Mouse (Mus musculus): ENCODE data around the gene Cldn10. TPM values are rescaled to one million over a fixed set of nuclear protein-coding genes. Genes with fewer than 3 reads are reported as not detected.
A peak's percentile ranks its signal among the peaks of the same experiment; 100 is the strongest.

Cldn10 gene
- total and polyA plus RNA-seq, 2 experiments from 2014 or later, result 2.4 to 11.3 TPM

- Histone ChIP-seq H3K4me2 (ENCODE audit: low read depth) (no peak overlapping the region), H3K9ac (no peak overlapping the region), H3K27me3 (ENCODE audit: insufficient read depth, low read length) (peaks cover 3% of the 10 kb centered on the region; the same call in 1 of the 2 replicates), H3K4me3 (ENCODE audit: low read depth, low read length) (no peak overlapping the region), H3K4me1 (ENCODE audit: insufficient read depth) (no peaks in the 10 kb centered on the region), H3K36me3 (ENCODE audit: insufficient read depth) (no peaks in the 10 kb centered on the region), H3K9me3 (ENCODE audit: low read length) (no peaks in the 10 kb centered on the region), H3K27ac (ENCODE audit: low read depth, low read length) (no peak overlapping the region)
- DNase-seq (no peak), ATAC-seq (no peak)
- WGBS, result 87% methylated on average over 7 of the region's 7 CpGs
- no peak for TF ChIP-seq CTCF (IDR thresholded peaks at IDR 0.05; ENCODE audit: low read depth)
Measured at GRCm38 (mm10) chr14:118848171-118848570, 60.5 kb downstream of the Cldn10 start.

DNA sequence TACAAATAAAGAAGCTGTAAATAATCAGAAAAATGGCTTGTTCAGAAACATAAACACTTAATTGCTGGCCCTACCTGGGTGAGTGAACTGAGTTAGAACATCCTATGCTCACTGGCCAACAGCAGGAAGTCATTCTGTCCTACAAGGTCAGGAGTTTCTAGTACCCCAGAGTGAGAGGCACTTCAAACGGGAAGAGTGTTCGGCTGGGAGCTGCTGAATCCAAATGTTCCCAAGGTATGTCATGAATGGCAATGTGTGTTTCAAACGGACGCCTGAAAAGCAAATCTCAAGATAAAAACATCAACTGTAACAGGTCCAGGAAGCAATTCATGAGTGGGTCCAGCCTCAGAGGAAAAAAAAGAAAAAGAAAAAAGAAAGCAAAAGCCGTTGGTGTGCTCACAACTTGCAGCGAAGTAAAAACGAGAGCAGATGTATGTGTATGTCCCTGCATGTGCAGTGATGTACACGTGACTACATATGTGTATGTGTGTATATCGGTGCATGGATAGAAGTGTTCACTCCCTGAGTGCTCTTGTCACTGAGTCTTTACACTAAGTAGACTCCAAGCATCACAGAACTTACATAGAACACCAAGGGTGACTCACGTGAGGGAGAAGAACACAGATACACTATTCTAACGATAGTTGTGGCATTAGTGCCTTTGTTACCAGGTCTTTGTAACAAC lies 62.4 kb downstream of the Cldn10 start:
- Histone ChIP-seq H3K9ac (no peak overlapping the region), H3K4me1 (ENCODE audit: insufficient read depth) (0 out of 2 replicates have a peak, but pooled peaks cover 3% of the 10 kb centered on the region), H3K4me3 (ENCODE audit: low read depth, low read length) (no peak overlapping the region), H3K36me3 (ENCODE audit: insufficient read depth) (no peaks in the 10 kb centered on the region), H3K27ac (ENCODE audit: low read depth, low read length) (no peak overlapping the region), H3K27me3 (ENCODE audit: insufficient read depth, low read length) (peaks cover 3% of the 10 kb centered on the region; the same call in 1 of the 2 replicates), H3K9me3 (ENCODE audit: low read length) (no peaks in the 10 kb centered on the region), H3K4me2 (ENCODE audit: low read depth) (no peak overlapping the region)
- no peak for ATAC-seq
- 70% methylated on average over 11 of the region's 11 CpGs for WGBS
- no peak for TF ChIP-seq CTCF (IDR thresholded peaks at IDR 0.05; ENCODE audit: low read depth)
- DNase-seq, result no peak

DNA sequence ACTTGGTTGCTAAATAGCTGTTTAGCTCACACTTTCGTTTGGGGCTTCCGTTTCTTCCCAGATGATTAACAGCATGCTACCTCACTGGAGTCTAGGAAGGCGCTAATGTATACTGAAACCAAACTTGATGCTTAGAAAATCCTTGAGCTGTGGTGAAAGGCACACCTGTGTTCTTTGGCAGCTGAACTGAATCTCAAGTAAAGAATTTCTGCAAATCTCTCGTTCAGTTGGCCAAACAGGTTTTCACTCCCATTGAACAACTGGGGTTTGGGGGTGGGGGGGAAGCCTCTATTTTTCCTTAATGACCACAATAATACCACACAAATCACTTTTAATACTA lies 63.0 kb downstream of the Cldn10 start:
- no peak for DNase-seq
- H3K27me3 ChIP-seq (ENCODE audit: insufficient read depth, low read length), result peaks cover 3% of the 10 kb centered on the region; the same call in 1 of the 2 replicates
- no peaks in the 10 kb centered on the region for H3K9me3 ChIP-seq (ENCODE audit: low read length)
- H3K4me1 ChIP-seq (ENCODE audit: insufficient read depth), result 0 out of 2 replicates have a peak, but pooled peaks cover 6% of the 10 kb centered on the region
- no peak overlapping the region for H3K4me3 ChIP-seq (ENCODE audit: low read depth, low read length)
- no peak overlapping the region for H3K27ac ChIP-seq (ENCODE audit: low read depth, low read length)
- H3K4me2 ChIP-seq (ENCODE audit: low read depth), result no peak overlapping the region
- WGBS, result 36% methylated on average over 4 of the region's 4 CpGs
- ATAC-seq, result no peak
- H3K36me3 ChIP-seq (ENCODE audit: insufficient read depth), result no peaks in the 10 kb centered on the region
- H3K9ac ChIP-seq, result no peak overlapping the region
- TF ChIP-seq CTCF (IDR thresholded peaks at IDR 0.05; ENCODE audit: low read depth), result no peak

DNA sequence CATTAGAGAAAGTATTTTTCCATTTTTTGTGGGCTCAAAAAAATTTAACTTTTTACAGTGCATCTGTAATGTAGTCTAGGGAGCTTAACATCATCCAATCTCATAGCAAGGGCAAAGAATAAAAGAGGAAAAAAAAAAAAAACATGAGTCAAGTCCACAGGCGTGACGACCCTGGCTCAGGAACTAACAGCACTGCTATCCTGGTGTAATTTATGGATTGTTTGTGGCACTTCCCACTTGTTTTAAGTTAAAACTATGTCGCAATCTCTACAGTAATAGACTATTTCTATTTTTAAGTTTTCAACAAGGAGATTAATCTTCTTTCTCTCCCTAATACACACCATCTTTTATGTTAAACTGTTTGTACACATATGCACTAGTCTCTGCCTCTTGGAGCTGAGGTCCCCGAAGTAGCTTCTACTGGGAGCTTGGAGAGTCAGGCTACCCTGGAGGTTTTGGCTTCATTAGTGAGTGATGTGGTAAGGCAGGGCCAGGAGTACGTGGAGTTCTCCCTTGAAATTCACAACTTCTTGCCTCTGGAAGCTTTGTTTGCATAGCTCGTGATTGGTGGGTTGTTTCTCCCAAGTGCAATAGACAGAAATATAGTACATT lies 63.9 kb downstream of the Cldn10 start:
- no peaks in the 10 kb centered on the region for H3K36me3 ChIP-seq (ENCODE audit: insufficient read depth)
- WGBS, result 79% methylated on average over 6 of the region's 6 CpGs
- no peak overlapping the region for H3K27ac ChIP-seq (ENCODE audit: low read depth, low read length)
- DNase-seq, result no peak
- no peak for ATAC-seq
- no peak overlapping the region for H3K4me2 ChIP-seq (ENCODE audit: low read depth)
- peaks cover 5% of the 10 kb centered on the region; the same call in 1 of the 2 replicates for H3K27me3 ChIP-seq (ENCODE audit: insufficient read depth, low read length)
- no peak overlapping the region for H3K9ac ChIP-seq
- TF ChIP-seq CTCF (IDR thresholded peaks at IDR 0.05; ENCODE audit: low read depth), result no peak
- 0 out of 2 replicates have a peak, but pooled peaks cover 6% of the 10 kb centered on the region for H3K4me1 ChIP-seq (ENCODE audit: insufficient read depth)
- H3K4me3 ChIP-seq (ENCODE audit: low read depth, low read length), result no peak overlapping the region
- H3K9me3 ChIP-seq (ENCODE audit: low read length), result no peaks in the 10 kb centered on the region

DNA sequence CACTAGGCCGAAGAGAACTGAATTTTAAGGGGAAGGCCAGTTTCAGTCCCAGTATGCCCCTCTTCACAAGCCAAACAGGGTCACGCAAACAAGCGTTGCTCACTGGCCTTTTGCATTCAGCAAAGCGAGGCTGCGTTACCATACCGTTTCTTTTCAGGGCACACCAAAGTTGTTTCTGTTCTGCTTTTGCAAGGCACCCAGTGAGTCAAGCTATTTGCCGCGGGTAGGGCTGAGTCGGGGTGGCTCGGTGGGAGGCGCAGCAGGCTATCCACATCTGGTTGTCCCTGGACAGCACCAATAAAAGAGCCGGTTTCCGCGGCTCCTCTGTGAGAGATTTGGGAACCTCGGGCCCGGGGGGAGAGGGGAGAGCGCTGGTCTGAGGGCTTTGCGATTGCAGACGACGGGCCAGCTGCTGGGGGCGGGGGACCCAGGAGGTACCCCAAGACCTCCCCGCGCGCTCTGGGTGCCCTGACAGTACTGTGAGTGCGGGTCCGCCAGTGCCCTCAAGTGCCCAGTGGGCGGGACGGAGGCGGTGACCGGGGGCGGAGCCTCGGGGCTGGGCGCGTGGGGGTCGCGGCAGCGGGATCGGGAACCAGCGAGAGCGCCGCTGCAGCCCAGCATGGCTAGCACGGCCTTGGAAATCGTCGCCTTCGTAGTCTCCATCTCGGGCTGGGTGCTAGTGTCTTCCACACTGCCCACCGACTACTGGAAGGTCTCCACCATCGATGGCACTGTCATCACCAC lies 66.8 kb downstream of the Cldn10 start:
- Histone ChIP-seq H3K9ac (peak overlapping the region; percentile 43), H3K36me3 (ENCODE audit: insufficient read depth) (no peaks in the 10 kb centered on the region), H3K27me3 (ENCODE audit: insufficient read depth, low read length) (peaks cover 5% of the 10 kb centered on the region; the same call in 1 of the 2 replicates), H3K9me3 (ENCODE audit: low read length) (no peaks in the 10 kb centered on the region), H3K4me3 (ENCODE audit: low read depth, low read length) (peak overlapping the region; percentile 45), H3K4me1 (ENCODE audit: insufficient read depth) (0 out of 2 replicates have a peak, but pooled peaks cover 6% of the 10 kb centered on the region), H3K4me2 (ENCODE audit: low read depth) (peak overlapping the region; percentile 97), H3K27ac (ENCODE audit: low read depth, low read length) (no peak overlapping the region)
- WGBS, result 2% methylated on average over 47 of the region's 48 CpGs
- DNase-seq (peak; percentile 41), ATAC-seq (peak; percentile 69)
- TF ChIP-seq CTCF (IDR thresholded peaks at IDR 0.05; ENCODE audit: low read depth), result no peak

GRCm38 (mm10) chr14:118855141-118855800 lies 67.6 kb downstream of the Cldn10 start:
- DNase-seq, result no peak
- Histone ChIP-seq H3K27ac (ENCODE audit: low read depth, low read length) (no peak overlapping the region), H3K4me2 (ENCODE audit: low read depth) (peak overlapping the region; percentile 97), H3K36me3 (ENCODE audit: insufficient read depth) (no peaks in the 10 kb centered on the region), H3K4me1 (ENCODE audit: insufficient read depth) (0 out of 2 replicates have a peak, but pooled peaks cover 6% of the 10 kb centered on the region), H3K4me3 (ENCODE audit: low read depth, low read length) (peak overlapping the region; percentile 45), H3K27me3 (ENCODE audit: insufficient read depth, low read length) (peaks cover 5% of the 10 kb centered on the region; the same call in 1 of the 2 replicates), H3K9me3 (ENCODE audit: low read length) (no peaks in the 10 kb centered on the region), H3K9ac (peak overlapping the region; percentile 43)
- peak; percentile 66 for ATAC-seq
- peak; percentile 29; the same call in 1 of the 2 replicates for TF ChIP-seq CTCF (IDR thresholded peaks at IDR 0.05; ENCODE audit: low read depth)
- WGBS, result 4% methylated on average over 28 of the region's 28 CpGs

Measured in forebrain, postnatal 0 days (tissue).